Mouse (Mus musculus) heart, embryonic 12.5 days (tissue): ENCODE measurements around the gene Lactb. TPM values are rescaled to one million over a fixed set of nuclear protein-coding genes. Genes with fewer than 3 reads are reported as not detected.

Source experiments
- ATAC-seq: fragments of 200-750 bp; cut with Nextera tagmentation; 2 replicates; pipeline ENCODE4 v1.8.0; 2017; ENCODE audit warnings: moderate TSS enrichment, moderate library complexity; ENCODE audit not compliant: insufficient number of reproducible peaks, low FRiP score
- H3K27ac ChIP-seq: fragments of 300-500 bp; sonication (generic); 2 replicates; pipeline ENCODE4 v1.5.1; 2016; ENCODE audit warnings: mild to moderate bottlenecking, moderate library complexity; ENCODE audit not compliant: poor library complexity, severe bottlenecking
- H3K27me3 ChIP-seq: fragments of 300-500 bp; sonication (generic); replicated peaks from 2 replicates; pipeline ENCODE4 v1.6.1; 2016; ENCODE audit warnings: mild to moderate bottlenecking, moderate library complexity
- H3K36me3 ChIP-seq: fragments of 300-500 bp; sonication (generic); 2 replicates; pipeline ENCODE4 v1.6.1; 2016; ENCODE audit warnings: mild to moderate bottlenecking, moderate library complexity
- H3K4me1 ChIP-seq: fragments of 300-500 bp; sonication (generic); replicated peaks from 2 replicates; pipeline ENCODE4 v1.6.1; 2016; ENCODE audit warnings: mild to moderate bottlenecking
- H3K4me2 ChIP-seq: fragments of 300-500 bp; sonication (generic); 2 replicates; pipeline ENCODE4 v1.6.1; 2016; ENCODE audit warnings: mild to moderate bottlenecking, moderate library complexity
- H3K4me3 ChIP-seq: fragments of 300-500 bp; sonication (generic); 2 replicates; pipeline ENCODE4 v1.5.1; 2016; ENCODE audit warnings: mild to moderate bottlenecking
- H3K9ac ChIP-seq: fragments of 300-500 bp; sonication (generic); 2 replicates; pipeline ENCODE4 v1.6.1; 2016; ENCODE audit warnings: mild to moderate bottlenecking, moderate library complexity
- H3K9me3 ChIP-seq: fragments of 300-500 bp; sonication (generic); replicated peaks from 2 replicates; pipeline ENCODE4 v1.6.1; 2016; ENCODE audit warnings: mild to moderate bottlenecking, moderate library complexity
- WGBS: fragments of 180-500 bp; shearing (Covaris S2); methylation state at CpG from one replicate; pipeline ENCODE4 v1.1.7; 2016; 5-methylcytosine and 5-hydroxymethylcytosine counted together
- polyA plus RNA-seq: library from polyadenylated mRNA; unstranded; fragments of >200 nt; fragmentation: Nextera tagmentation; extraction: Ambion mirVana; gene quantifications from 2 replicates; pipeline ENCODE4 v1.2.1, GENCODE M21; 2016

Lactb gene
- polyA plus RNA-seq, 1 experiment from 2014 or later = 10.1 TPM

DNA sequence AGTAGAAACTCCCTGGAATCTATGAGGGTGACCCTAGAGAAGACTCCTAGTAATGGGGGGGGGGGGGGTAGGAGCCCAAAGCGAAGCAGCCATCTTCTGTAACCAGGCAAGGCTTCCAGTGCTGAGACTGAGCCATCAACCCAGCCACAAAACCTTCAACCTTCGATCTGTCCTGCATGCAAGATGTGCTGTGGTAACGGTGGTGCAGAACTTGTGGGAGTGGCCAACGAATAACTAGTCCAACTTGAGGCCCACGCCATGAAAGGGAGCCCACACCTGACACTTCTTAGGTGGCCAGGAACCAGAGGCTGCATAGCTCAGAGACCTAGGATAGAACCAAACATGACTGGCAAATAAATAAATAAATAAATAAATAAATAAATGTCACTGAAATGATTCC is 64.6 kb downstream of the Lactb start:
- no peak overlapping the region for H3K4me2 ChIP-seq
- no peak overlapping the region for H3K27ac ChIP-seq
- H3K4me1 ChIP-seq = peaks cover 34% of the 10 kb centered on the region
- WGBS = 93% methylated on average over 5 of the region's 5 CpGs
- H3K4me3 ChIP-seq = no peak overlapping the region
- ATAC-seq = no peak
- H3K36me3 ChIP-seq = 0 out of 2 replicates have a peak, but pooled peaks cover 3% of the 10 kb centered on the region
- no peak overlapping the region for H3K9ac ChIP-seq
- no peaks in the 10 kb centered on the region for H3K27me3 ChIP-seq
- no peaks in the 10 kb centered on the region for H3K9me3 ChIP-seq

DNA sequence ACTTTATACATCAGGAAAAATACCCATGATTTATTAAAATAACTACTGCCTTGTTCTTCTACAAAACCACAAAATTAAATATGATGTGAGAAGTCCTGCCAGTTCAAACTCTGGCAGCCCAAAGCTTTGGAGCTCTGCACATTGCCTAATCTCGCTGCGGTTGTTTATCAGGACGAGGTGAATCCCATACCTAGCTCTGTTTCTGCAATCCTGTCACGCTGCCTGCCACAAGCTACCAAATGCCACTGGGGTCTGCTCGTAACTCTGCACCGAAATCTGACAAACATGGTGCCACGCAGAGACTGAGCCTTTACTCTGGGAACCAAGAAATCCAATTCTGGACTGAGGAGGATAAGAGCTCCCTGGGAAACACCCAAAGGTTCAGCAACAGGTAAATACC is 65.4 kb downstream of the Lactb start:
- H3K27me3 ChIP-seq = no peaks in the 10 kb centered on the region
- no peak for ATAC-seq
- H3K4me3 ChIP-seq = no peak overlapping the region
- H3K4me2 ChIP-seq = no peak overlapping the region
- peaks cover 27% of the 10 kb centered on the region for H3K4me1 ChIP-seq
- no peak overlapping the region for H3K27ac ChIP-seq
- no peak overlapping the region for H3K9ac ChIP-seq
- 65% methylated on average over 7 of the region's 7 CpGs for WGBS
- H3K9me3 ChIP-seq = no peaks in the 10 kb centered on the region
- 0 out of 2 replicates have a peak, but pooled peaks cover 3% of the 10 kb centered on the region for H3K36me3 ChIP-seq

DNA sequence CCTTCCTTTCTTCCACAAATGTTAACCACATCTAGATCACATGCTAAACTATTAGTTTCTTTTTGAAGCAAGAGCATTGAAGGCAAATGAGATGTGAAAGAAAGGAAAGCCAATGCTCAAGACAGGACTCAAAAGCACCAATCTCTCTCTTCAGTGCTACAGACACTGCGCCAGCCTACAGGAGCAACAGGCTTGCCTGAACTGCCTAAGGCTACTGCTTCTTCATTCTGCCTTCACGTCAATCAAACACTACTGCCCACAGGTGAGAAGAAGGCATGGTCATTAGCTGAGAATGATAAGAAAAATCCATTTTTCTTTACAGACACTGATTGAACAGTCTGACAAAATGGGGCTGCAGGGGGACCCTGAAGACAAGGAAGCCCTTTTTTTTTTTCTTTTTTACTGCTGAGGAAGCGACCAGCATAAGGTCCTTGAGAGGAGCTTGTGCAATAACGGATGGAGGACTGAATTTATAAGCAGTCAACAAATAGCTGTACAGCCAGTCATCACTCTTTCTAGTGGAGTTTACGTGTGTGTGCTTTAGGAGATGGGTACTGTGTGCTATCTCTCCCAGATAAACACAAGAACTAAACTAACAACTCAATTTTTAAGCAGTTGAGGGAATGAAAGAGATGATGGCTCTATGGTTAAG is 67.4 kb downstream of the Lactb start:
- Histone ChIP-seq H3K27ac (no peak overlapping the region), H3K9ac (no peak overlapping the region), H3K27me3 (no peaks in the 10 kb centered on the region), H3K36me3 (0 out of 2 replicates have a peak, but pooled peaks cover 3% of the 10 kb centered on the region), H3K4me2 (no peak overlapping the region), H3K4me3 (no peak overlapping the region), H3K9me3 (no peaks in the 10 kb centered on the region), H3K4me1 (peaks cover 20% of the 10 kb centered on the region)
- ATAC-seq = no peak
- 78% methylated on average over 5 of the region's 5 CpGs for WGBS

DNA sequence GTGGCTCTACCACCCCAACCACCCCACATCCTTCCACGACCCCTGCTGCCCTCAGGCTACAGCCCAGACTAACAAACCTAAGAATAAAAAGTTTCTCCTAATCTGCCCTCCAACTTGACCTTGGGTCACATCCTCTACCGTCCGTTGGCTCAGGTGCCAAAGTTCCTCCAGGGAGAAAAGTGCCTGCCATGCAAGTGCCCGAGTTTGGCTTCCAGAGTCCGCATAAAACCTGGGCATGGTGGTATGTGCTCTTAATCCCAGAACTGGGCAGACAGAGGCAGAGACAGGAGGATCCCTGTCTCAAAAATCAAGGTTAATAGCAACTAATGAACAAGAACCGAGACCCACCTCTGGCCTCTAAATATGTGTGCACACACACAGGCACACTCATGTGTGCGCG is 68.2 kb downstream of the Lactb start:
- Histone ChIP-seq H3K4me3 (no peak overlapping the region), H3K36me3 (0 out of 2 replicates have a peak, but pooled peaks cover 3% of the 10 kb centered on the region), H3K27ac (no peak overlapping the region), H3K9me3 (no peaks in the 10 kb centered on the region), H3K9ac (no peak overlapping the region), H3K4me2 (no peak overlapping the region), H3K4me1 (peaks cover 23% of the 10 kb centered on the region), H3K27me3 (no peaks in the 10 kb centered on the region)
- WGBS = 87% methylated on average over 8 of the region's 8 CpGs
- ATAC-seq = no peak

DNA sequence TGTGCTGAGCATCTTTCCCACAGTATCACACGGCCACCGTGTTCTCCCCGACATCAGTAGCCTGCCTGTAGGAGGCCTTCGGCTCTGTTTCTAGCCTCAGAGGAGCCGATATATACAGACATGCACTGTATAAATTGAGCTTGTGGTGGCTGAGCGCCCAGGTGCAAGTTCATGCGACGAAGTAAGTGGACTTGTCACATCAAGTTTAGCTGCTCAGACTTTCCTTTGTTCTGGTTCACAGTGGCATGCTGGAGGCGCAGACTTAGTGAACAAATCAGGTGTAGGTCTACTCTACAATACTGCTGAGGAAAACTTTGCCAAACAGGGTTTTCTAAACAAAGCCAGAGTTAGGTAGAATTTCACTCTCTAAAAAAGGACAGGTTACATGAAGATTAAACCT is 69.3 kb downstream of the Lactb start:
- Histone ChIP-seq H3K36me3 (0 out of 2 replicates have a peak, but pooled peaks cover 3% of the 10 kb centered on the region), H3K9ac (no peak overlapping the region), H3K4me3 (no peak overlapping the region), H3K4me2 (no peak overlapping the region), H3K9me3 (no peaks in the 10 kb centered on the region), H3K4me1 (peaks cover 23% of the 10 kb centered on the region), H3K27ac (no peak overlapping the region), H3K27me3 (no peaks in the 10 kb centered on the region)
- ATAC-seq = no peak
- 77% methylated on average over 9 of the region's 9 CpGs for WGBS

Other genes with a start within 250 kb of the Lactb start
- gene Aph1b, start 180.0 kb downstream of the Lactb start, polyA plus RNA-seq = 8.8 and 9.0 TPM in 2 replicates
- 0.24 and 0.61 TPM in 2 replicates for gene Gm10647, start 178.4 kb downstream of the Lactb start, polyA plus RNA-seq
- 1.6 and 1.8 TPM in 2 replicates for gene Aph1c, start 140.8 kb downstream of the Lactb start, polyA plus RNA-seq
- 22.3 and 24.4 TPM in 2 replicates for gene Rab8b, start 55.8 kb downstream of the Lactb start, polyA plus RNA-seq
- gene Rps27l, start 29.4 kb downstream of the Lactb start, polyA plus RNA-seq = 563 and 577 TPM in 2 replicates
- gene Tpm1, start 73.9 kb upstream of the Lactb start, polyA plus RNA-seq = 4,565 and 4,650 TPM in 2 replicates